Mouse (Mus musculus) layer of hippocampus, adult 11-12 months (tissue): ENCODE data around the gene Ccz1.

Experiments
- DNase-seq: peaks from one replicate; pipeline ENCODE4 v3.0.0; 2022; ENCODE audit warnings: low spot score

The Ccz1 gene

GRCm38 (mm10) chr5:143993849-143994248 lies 20.8 kb downstream of the Ccz1 start:
- no peak for DNase-seq

GRCm38 (mm10) chr5:143993260-143993659 lies 21.4 kb downstream of the Ccz1 start:
- no peak for DNase-seq

GRCm38 (mm10) chr5:143992661-143993060 lies 22.0 kb downstream of the Ccz1 start:
- DNase-seq: no peak

GRCm38 (mm10) chr5:143990086-143990485 lies 24.6 kb downstream of the Ccz1 start:
- DNase-seq: no peak

- peak; percentile 37 for DNase-seq
Measured at GRCm38 (mm10) chr5:143989046-143989445, 25.6 kb downstream of the Ccz1 start.

GRCm38 (mm10) chr5:143987596-143987995 lies 27.1 kb downstream of the Ccz1 start:
- DNase-seq: no peak

- DNase-seq: no peak
Measured at GRCm38 (mm10) chr5:143985381-143985780, 29.3 kb downstream of the Ccz1 start.

GRCm38 (mm10) chr5:143982361-143982760 lies 32.3 kb downstream of the Ccz1 start:
- DNase-seq: no peak

GRCm38 (mm10) chr5:143980858-143981257 lies 33.8 kb downstream of the Ccz1 start:
- DNase-seq: no peak

- no peak for DNase-seq
Measured at GRCm38 (mm10) chr5:143976726-143977431, 37.8 kb downstream of the Ccz1 start.

- DNase-seq: no peak
Measured at GRCm38 (mm10) chr5:143976232-143976631, 38.4 kb downstream of the Ccz1 start.

GRCm38 (mm10) chr5:143975631-143975933 lies 39.1 kb downstream of the Ccz1 start:
- no peak for DNase-seq

- peak; percentile 63 for DNase-seq
Measured at GRCm38 (mm10) chr5:143974931-143975630, 39.6 kb downstream of the Ccz1 start.

GRCm38 (mm10) chr5:143972628-143973027 lies 42.0 kb downstream of the Ccz1 start:
- no peak for DNase-seq

- no peak for DNase-seq
Measured at GRCm38 (mm10) chr5:143966671-143967070, 48.0 kb downstream of the Ccz1 start.

GRCm38 (mm10) chr5:143965586-143966345 lies 48.9 kb downstream of the Ccz1 start:
- no peak for DNase-seq

GRCm38 (mm10) chr5:143961176-143961575 lies 53.5 kb downstream of the Ccz1 start:
- DNase-seq: no peak

GRCm38 (mm10) chr5:143959551-143959950 lies 55.1 kb downstream of the Ccz1 start:
- no peak for DNase-seq

GRCm38 (mm10) chr5:143957101-143957500 lies 57.6 kb downstream of the Ccz1 start:
- DNase-seq: no peak

GRCm38 (mm10) chr5:143950016-143950415 lies 64.7 kb downstream of the Ccz1 start:
- no peak for DNase-seq

- no peak for DNase-seq
Measured at GRCm38 (mm10) chr5:143948361-143948760, 66.3 kb downstream of the Ccz1 start.

- peak; percentile 85 for DNase-seq
Measured at GRCm38 (mm10) chr5:143943231-143944125, 71.2 kb downstream of the Ccz1 start.
